Mouse (Mus musculus) G1E (cell line): Measurements from ENCODE around the gene Rnf123.

Experiments used
- CTCF ChIP-seq: IDR thresholded peaks from 2 replicates; pipeline ENCODE4 v1.5.1; 2012; ENCODE audit warnings: low read depth, low read length, inconsistent platforms, mixed read lengths
- TAL1 ChIP-seq: conservative IDR thresholded peaks from 2 replicates; pipeline ENCODE4 v1.6.1; 2012; ENCODE audit warnings: low read depth, low read length, inconsistent platforms, mixed read lengths

GRCm38 (mm10) chr9:108069007-108069406 is 14.1 kb downstream of the Rnf123 start:
- TF ChIP-seq CTCF (no peak), TAL1 (no peak)
